ENCODE assay signal across 26 mouse cellular contexts in the genomic region with DNA sequence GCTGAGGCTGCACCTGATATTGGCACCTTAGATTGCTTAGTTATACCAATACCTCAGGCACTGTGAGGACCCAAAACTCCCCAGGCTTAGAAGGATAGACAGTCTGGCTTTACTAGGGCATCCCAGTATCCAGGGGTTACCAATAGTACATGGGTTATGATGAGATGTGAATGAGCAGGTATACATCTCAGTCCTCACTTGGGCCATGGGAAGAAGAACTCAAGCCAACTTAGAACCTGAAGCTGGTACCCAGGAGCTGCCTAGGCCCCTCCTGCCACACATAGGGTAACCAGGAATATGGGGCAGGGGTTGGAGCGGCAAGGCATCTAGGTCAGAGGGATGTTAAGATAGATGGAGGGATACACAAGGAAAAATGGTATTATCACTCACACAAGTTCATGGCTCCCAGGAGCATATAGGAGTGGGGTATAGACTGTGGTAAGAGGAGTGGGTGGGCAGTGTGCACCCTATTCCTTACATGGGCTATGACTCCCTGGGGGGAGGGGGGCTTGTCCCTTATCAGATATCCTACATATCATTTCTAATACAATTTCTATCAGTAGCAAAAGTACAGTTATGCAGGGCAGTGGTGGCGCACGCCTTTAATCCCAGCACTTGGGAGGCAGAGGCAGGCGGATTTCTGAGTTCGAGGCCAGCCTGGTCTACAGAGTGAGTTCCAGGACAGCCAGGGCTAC. TPM values are rescaled to one million over a fixed set of nuclear protein-coding genes. Genes with fewer than 3 reads are reported as not detected.
"Had no signal": no experiment of that assay in that cellular context is flagged by ENCODE, and none has a peak within 500 bp of the region (broad histone marks: within the 10 kb centered on the region; RNA-seq: fewer than 3 reads in every experiment).

No protein-coding gene starts in this region.

- H3K27ac ChIP-seq: hindbrain, embryonic 10.5 days; hindbrain, embryonic 12.5 days; hindbrain, embryonic 14.5 days; intestine, embryonic 15.5 days; layer of hippocampus, adult 2 months; left cerebral cortex, adult 2 months; limb, embryonic 10.5 days; limb, embryonic 12.5 days; liver, embryonic 13.5 days; liver, embryonic 15.5 days had no signal

- H3K9me3 ChIP-seq: heart, embryonic 15.5 days; hindbrain, embryonic 10.5 days; hindbrain, embryonic 12.5 days; intestine, embryonic 15.5 days; limb, embryonic 10.5 days; limb, embryonic 12.5 days; liver, embryonic 13.5 days; liver, embryonic 15.5 days had no signal

- H3K36me3 ChIP-seq: heart, embryonic 15.5 days; hindbrain, embryonic 12.5 days; intestine, embryonic 15.5 days; limb, embryonic 12.5 days; liver, embryonic 13.5 days; liver, embryonic 15.5 days had no signal

- H3K9ac ChIP-seq: hindbrain, embryonic 12.5 days; hindbrain, embryonic 14.5 days; intestine, embryonic 15.5 days; limb, embryonic 12.5 days; liver, embryonic 13.5 days; liver, embryonic 15.5 days; liver, postnatal 0 days had no signal

- ATAC-seq: hindbrain, embryonic 16.5 days; inflammation-experienced regulatory T-cells, adult 6 months; intestine, embryonic 15.5 days; intestine, postnatal 0 days; liver, postnatal 0 days had no signal

- H3K4me3 ChIP-seq: hindbrain, embryonic 12.5 days; intestine, embryonic 15.5 days; layer of hippocampus, adult 2 months; left cerebral cortex, adult 2 months; limb, embryonic 10.5 days; limb, embryonic 12.5 days; liver, embryonic 13.5 days; liver, embryonic 15.5 days had no signal

- H3K4me2 ChIP-seq: hindbrain, embryonic 12.5 days; hindbrain, embryonic 14.5 days; intestine, embryonic 15.5 days; limb, embryonic 12.5 days; liver, embryonic 11.5 days; liver, embryonic 13.5 days; liver, embryonic 15.5 days had no signal

- DNase-seq: gastrocnemius, postnatal 25 days; heart, postnatal 14 days; heart, postnatal 36 days; kidney, adult 18-20 months; kidney, adult 8-10 months; kidney, postnatal 10 days; kidney, postnatal 25 days; kidney, postnatal 4 days; liver; liver, embryonic 13.5 days; liver, postnatal 0 days had no signal

RNA-seq across cellular contexts. Expression of a gene that starts 12.8 kb away (rescaled TPM):
- total RNA-seq: granulocyte monocyte progenitor cell, adult 5-6 weeks had no signal
